In the genomic region with DNA sequence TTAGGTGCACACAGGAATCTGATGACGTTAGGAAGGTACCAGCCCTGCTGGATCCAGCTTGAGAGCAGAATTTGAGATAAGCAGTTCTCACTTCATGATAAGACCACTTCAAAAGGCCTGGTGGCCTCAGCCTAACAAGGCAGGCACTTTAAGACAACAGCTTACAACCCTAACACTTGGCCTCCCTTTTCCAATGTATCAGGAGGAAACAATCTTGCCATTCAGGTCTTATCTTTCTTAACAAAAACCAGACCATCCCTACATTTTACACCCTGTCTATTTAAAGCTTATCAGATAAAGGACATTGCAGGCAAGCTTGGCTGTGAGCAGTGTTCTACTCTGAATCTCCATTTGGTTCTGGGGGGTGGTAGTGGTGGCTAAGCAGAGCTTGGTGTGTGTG, we compare ENCODE assay signal across 30 mouse cellular contexts. TPM values are rescaled to one million over a fixed set of nuclear protein-coding genes. Genes with fewer than 3 reads are reported as not detected.
"Had no signal": no experiment of that assay in that cellular context is flagged by ENCODE, and none has a peak within 500 bp of the region (broad histone marks: within the 10 kb centered on the region; RNA-seq: fewer than 3 reads in every experiment).

No protein-coding gene starts in this region.

- H3K36me3 ChIP-seq: limb, embryonic 10.5 days; limb, embryonic 13.5 days; liver, embryonic 12.5 days; liver, embryonic 15.5 days; midbrain, embryonic 10.5 days; midbrain, embryonic 13.5 days; neural tube, embryonic 13.5 days; stomach, embryonic 15.5 days had no signal

- H3K4me3 ChIP-seq: layer of hippocampus, adult 2 months; limb, embryonic 10.5 days; limb, embryonic 13.5 days; liver, embryonic 12.5 days; liver, embryonic 15.5 days; megakaryocyte, embryonic 14.5 days; midbrain, embryonic 10.5 days; midbrain, embryonic 13.5 days; myocyte; neural tube, embryonic 13.5 days; stomach, embryonic 15.5 days had no signal

- H3K9me3 ChIP-seq: limb, embryonic 10.5 days; limb, embryonic 13.5 days; liver, embryonic 12.5 days; liver, embryonic 15.5 days; midbrain, embryonic 10.5 days; midbrain, embryonic 13.5 days; neural tube, embryonic 13.5 days; stomach, embryonic 15.5 days had no signal

- ATAC-seq: liver, embryonic 12.5 days; midbrain, embryonic 13.5 days; midbrain, embryonic 16.5 days had no signal

- H3K27me3 ChIP-seq: limb, embryonic 13.5 days; liver, embryonic 15.5 days; midbrain, embryonic 13.5 days; neural tube, embryonic 13.5 days; stomach, embryonic 15.5 days had no signal

- H3K4me2 ChIP-seq: limb, embryonic 13.5 days; liver, embryonic 12.5 days; liver, embryonic 15.5 days; midbrain, embryonic 13.5 days; neural tube, embryonic 13.5 days; stomach, embryonic 15.5 days had no signal

- H3K27ac ChIP-seq: kidney, postnatal 0 days; layer of hippocampus, adult 2 months; limb, embryonic 10.5 days; limb, embryonic 13.5 days; liver, embryonic 12.5 days; liver, embryonic 15.5 days; midbrain, embryonic 10.5 days; midbrain, embryonic 13.5 days; neural tube, embryonic 13.5 days; stomach, embryonic 15.5 days had no signal

- DNase-seq: kidney, adult 18-20 months; kidney, adult 9 months; kidney, postnatal 25 days; layer of hippocampus, adult 9-11 months; liver; retina, postnatal 1 day; right cerebral cortex, postnatal 25 days; spleen, adult 18-20 months; thymus, postnatal 25 days had no signal

- H3K4me1 ChIP-seq: limb, embryonic 10.5 days; liver, embryonic 15.5 days; megakaryocyte, embryonic 14.5 days; midbrain, embryonic 13.5 days; neural tube, embryonic 13.5 days; stomach, embryonic 15.5 days had no signal

- H3K9ac ChIP-seq: limb, embryonic 13.5 days; liver, embryonic 12.5 days; liver, embryonic 15.5 days; midbrain, embryonic 13.5 days; neural tube, embryonic 13.5 days; stomach, embryonic 15.5 days had no signal

RNA-seq across cellular contexts. Expression of a gene that starts 8.4 kb away (rescaled TPM):
- total RNA-seq: layer of hippocampus, adult 2 months; layer of hippocampus, postnatal 25 days; left cerebral cortex, adult 18-20 months; left cerebral cortex, postnatal 25 days; monocyte, adult 5-6 weeks; neutrophil, adult 5-6 weeks had no signal
- polyA plus RNA-seq: kidney, postnatal 0 days; large intestine, adult 2 months; limb, embryonic 10.5 days; liver, embryonic 12.5 days; liver, embryonic 15.5 days; lung, embryonic 16.5 days; midbrain, embryonic 16.5 days; neural tube, embryonic 13.5 days; stomach, embryonic 15.5 days; thymus, postnatal 0 days had no signal
